Mouse (Mus musculus) right cerebral cortex, postnatal 36 days (tissue): Measurements from ENCODE around the gene Nprl3.
"Not testable (repeated sequence)": the region's sequence is repeated elsewhere in the genome, so short reads cannot be mapped to it uniquely, and the experiment has no call there.

Source experiments
- DNase-seq, 2 experiments: peaks; one replicate each; pipeline ENCODE4 v3.0.0; 2022; ENCODE audit warnings: low spot score in 2 of 2, mixed read lengths in 1 of 2

The Nprl3 gene

GRCm38 (mm10) chr11:32267188-32267884, at the start of gene Nprl3:
Gene Nprl3 (minus strand): TSS chr11:32267707.
- DNase-seq = peak; percentile 93

GRCm38 (mm10) chr11:32316009-32316408, 48.5 kb upstream of the Nprl3 start:
- no peak for DNase-seq

- no peak for DNase-seq
Measured at GRCm38 (mm10) chr11:32309928-32310327, 42.4 kb upstream of the Nprl3 start.

- DNase-seq = no peak
Measured at GRCm38 (mm10) chr11:32309446-32309845, 41.9 kb upstream of the Nprl3 start.

GRCm38 (mm10) chr11:32307006-32307405, 39.5 kb upstream of the Nprl3 start:
- DNase-seq = no peak

- DNase-seq = no peak
Measured at GRCm38 (mm10) chr11:32303455-32303854, 35.9 kb upstream of the Nprl3 start.

GRCm38 (mm10) chr11:32302824-32303419, 35.4 kb upstream of the Nprl3 start:
- peak; percentile 34 to 48 for DNase-seq

GRCm38 (mm10) chr11:32301506-32301905, 34.0 kb upstream of the Nprl3 start:
- DNase-seq = no peak

GRCm38 (mm10) chr11:32300279-32301267, 33.1 kb upstream of the Nprl3 start:
- no peak for DNase-seq

GRCm38 (mm10) chr11:32299865-32300264, 32.4 kb upstream of the Nprl3 start, which contains the start of gene Hbq1a:
Gene Hbq1a (plus strand): TSS chr11:32300069.
- DNase-seq = peak; percentile 35 to 58

GRCm38 (mm10) chr11:32298532-32298918, 31.0 kb upstream of the Nprl3 start:
- no peak for DNase-seq

- no peak for DNase-seq
Measured at GRCm38 (mm10) chr11:32297866-32298531, 30.5 kb upstream of the Nprl3 start.

GRCm38 (mm10) chr11:32297417-32297816, 29.9 kb upstream of the Nprl3 start:
- DNase-seq = not testable (repeated sequence)

- not testable (repeated sequence) for DNase-seq
Measured at GRCm38 (mm10) chr11:32296203-32296602, 28.7 kb upstream of the Nprl3 start, which contains the start of gene Hba-a2. Gene Hba-a2 (plus strand): TSS chr11:32296489.

- not testable (repeated sequence) for DNase-seq
Measured at GRCm38 (mm10) chr11:32293479-32293878, 26.0 kb upstream of the Nprl3 start.

GRCm38 (mm10) chr11:32292819-32293218, 25.3 kb upstream of the Nprl3 start:
- DNase-seq = not testable (repeated sequence)

GRCm38 (mm10) chr11:32287493-32287825, 20.0 kb upstream of the Nprl3 start:
- no peak for DNase-seq

GRCm38 (mm10) chr11:32286695-32287492, 19.4 kb upstream of the Nprl3 start, which contains the start of gene Hbq1b:
Gene Hbq1b (plus strand): TSS chr11:32286965.
- peak; percentile 73 to 74 for DNase-seq

GRCm38 (mm10) chr11:32285887-32286286, 18.4 kb upstream of the Nprl3 start:
- DNase-seq = not testable (repeated sequence)

- DNase-seq = no peak
Measured at GRCm38 (mm10) chr11:32285031-32285775, 17.7 kb upstream of the Nprl3 start.
